Mouse (Mus musculus): Measurements from ENCODE around the gene Dynlt1f.
"Not testable (repeated sequence)": the region's sequence is repeated elsewhere in the genome, so short reads cannot be mapped to it uniquely, and the experiment has no call there.

- TF ChIP-seq POLR2A, CTCF (IDR thresholded peaks at IDR 0.05; ENCODE audit: insufficient read depth, low read depth, low read length): not testable (repeated sequence)
Measured at GRCm38 (mm10) chr17:6650904-6651565, 4.7 kb downstream of the Dynlt1f start.
